Mouse (Mus musculus): Measurements from ENCODE around the gene Cacna1g. TPM values are rescaled to one million over a fixed set of nuclear protein-coding genes. Genes with fewer than 3 reads are reported as not detected.

The Cacna1g gene
- 2.5 and 3.2 TPM in 2 replicates for polyA plus RNA-seq (2016; fragmentation: Nextera tagmentation; extraction: Ambion mirVana)

GRCm38 (mm10) chr11:94473707-94474543 is at the start of gene Cacna1g:
Gene Cacna1g, minus strand, starts transcription at chr11:94474198.
- Histone ChIP-seq H3K27ac (no peak within 1 kb of the TSS), H3K4me3 (peak within 1 kb of the TSS; percentile 52), H3K27me3 (replicated peaks) (peaks cover 100% of the 10 kb centered on the region), H3K4me2 (peak within 1 kb of the TSS; percentile 76), H3K9me3 (replicated peaks) (no peaks in the 10 kb centered on the region), H3K9ac (peak within 1 kb of the TSS; percentile 35; the same call in 1 of the 2 replicates), H3K4me1 (peaks cover 30% of the 10 kb centered on the region), H3K36me3 (no peaks in the 10 kb centered on the region)
- under 1% methylated on average over 49 of the region's 71 CpGs for WGBS (ENCODE audit: insufficient replicate concordance)
- ATAC-seq: peak; percentile 82

- Histone ChIP-seq H3K4me3 (peak within 1 kb of the TSS; percentile 59), H3K27me3 (replicated peaks) (peaks cover 30% of the 10 kb centered on the region), H3K4me1 (peaks cover 10% of the 10 kb centered on the region; the same call in 1 of the 2 replicates), H3K9me3 (replicated peaks) (no peaks in the 10 kb centered on the region), H3K36me3 (no peaks in the 10 kb centered on the region), H3K27ac (no peak within 1 kb of the TSS), H3K9ac (peak within 1 kb of the TSS; percentile 37; the same call in 1 of the 2 replicates), H3K4me2 (peak within 1 kb of the TSS; percentile 80)
- WGBS (ENCODE audit: insufficient replicate concordance): 2% methylated on average over 42 of the region's 42 CpGs
- ATAC-seq: peak; percentile 42; the same call in 1 of the 2 replicates
Observed at GRCm38 (mm10) chr11:94521219-94521843, 47.3 kb upstream of the Cacna1g start, which contains the start of gene Mycbpap. Gene Mycbpap, minus strand, starts transcription at chr11:94521742.

- no peaks in the 10 kb centered on the region for H3K9me3 ChIP-seq (replicated peaks)
- H3K27me3 ChIP-seq (replicated peaks): peaks cover 17% of the 10 kb centered on the region
- 58% methylated on average over 9 of the region's 9 CpGs for WGBS (ENCODE audit: insufficient replicate concordance)
- H3K9ac ChIP-seq: no peak overlapping the region
- H3K27ac ChIP-seq: no peak overlapping the region
- H3K4me3 ChIP-seq: no peak overlapping the region
- ATAC-seq: no peak
- H3K36me3 ChIP-seq: no peaks in the 10 kb centered on the region
- no peak overlapping the region for H3K4me2 ChIP-seq
- H3K4me1 ChIP-seq: no peaks in the 10 kb centered on the region
Observed at GRCm38 (mm10) chr11:94513452-94513851, 39.5 kb upstream of the Cacna1g start.

GRCm38 (mm10) chr11:94508976-94509375 is 35.0 kb upstream of the Cacna1g start:
- no peaks in the 10 kb centered on the region for H3K9me3 ChIP-seq (replicated peaks)
- no peak for ATAC-seq
- H3K9ac ChIP-seq: no peak overlapping the region
- H3K27me3 ChIP-seq (replicated peaks): peaks cover 29% of the 10 kb centered on the region
- H3K27ac ChIP-seq: no peak overlapping the region
- no peak overlapping the region for H3K4me3 ChIP-seq
- WGBS (ENCODE audit: insufficient replicate concordance): 66% methylated on average over 10 of the region's 10 CpGs
- H3K36me3 ChIP-seq: no peaks in the 10 kb centered on the region
- H3K4me2 ChIP-seq: no peak overlapping the region
- H3K4me1 ChIP-seq: no peaks in the 10 kb centered on the region

- no peaks in the 10 kb centered on the region for H3K36me3 ChIP-seq
Observed at GRCm38 (mm10) chr11:94501482-94501881, 27.5 kb upstream of the Cacna1g start.

GRCm38 (mm10) chr11:94500362-94500761 is 26.4 kb upstream of the Cacna1g start:
- no peak overlapping the region for H3K4me3 ChIP-seq
- H3K4me2 ChIP-seq: peak overlapping the region; percentile 53; the same call in 1 of the 2 replicates
- no peaks in the 10 kb centered on the region for H3K9me3 ChIP-seq (replicated peaks)
- 25% methylated on average over 8 of the region's 8 CpGs for WGBS (ENCODE audit: insufficient replicate concordance)
- H3K36me3 ChIP-seq: no peaks in the 10 kb centered on the region
- peaks cover 84% of the 10 kb centered on the region for H3K27me3 ChIP-seq (replicated peaks)
- no peak overlapping the region for H3K9ac ChIP-seq
- ATAC-seq: no peak
- 0 out of 2 replicates have a peak, but pooled peaks cover 6% of the 10 kb centered on the region for H3K4me1 ChIP-seq
- no peak overlapping the region for H3K27ac ChIP-seq

More at GRCm38 (mm10) chr11:94501482-94501881, 27.5 kb upstream of the Cacna1g start:
- 63% methylated on average over 8 of the region's 8 CpGs for WGBS (ENCODE audit: insufficient replicate concordance)
- Histone ChIP-seq H3K4me2 (no peak overlapping the region), H3K27me3 (replicated peaks) (peaks cover 82% of the 10 kb centered on the region), H3K4me3 (no peak overlapping the region), H3K4me1 (0 out of 2 replicates have a peak, but pooled peaks cover 6% of the 10 kb centered on the region), H3K9me3 (replicated peaks) (no peaks in the 10 kb centered on the region), H3K27ac (no peak overlapping the region), H3K9ac (no peak overlapping the region)
- ATAC-seq: no peak

GRCm38 (mm10) chr11:94499661-94500152 is 25.7 kb upstream of the Cacna1g start, which contains the start of gene Epn3:
Gene Epn3, minus strand, starts transcription at chr11:94499974.
- no peaks in the 10 kb centered on the region for H3K9me3 ChIP-seq (replicated peaks)
- H3K4me3 ChIP-seq: no peak within 1 kb of the TSS; the same call in 1 of the 2 replicates
- H3K27me3 ChIP-seq (replicated peaks): peaks cover 89% of the 10 kb centered on the region
- WGBS (ENCODE audit: insufficient replicate concordance): 2% methylated on average over 26 of the region's 26 CpGs
- H3K9ac ChIP-seq: no peak within 1 kb of the TSS
- 0 out of 2 replicates have a peak, but pooled peaks have one; percentile 21 for ATAC-seq
- H3K36me3 ChIP-seq: no peaks in the 10 kb centered on the region
- peak within 1 kb of the TSS; percentile 53 for H3K4me2 ChIP-seq
- 0 out of 2 replicates have a peak, but pooled peaks cover 6% of the 10 kb centered on the region for H3K4me1 ChIP-seq
- H3K27ac ChIP-seq: no peak within 1 kb of the TSS

- no peak overlapping the region for H3K9ac ChIP-seq
- no peak overlapping the region for H3K27ac ChIP-seq
Observed at GRCm38 (mm10) chr11:94499035-94499434, 25.0 kb upstream of the Cacna1g start.

GRCm38 (mm10) chr11:94498093-94498996 is 24.3 kb upstream of the Cacna1g start:
- no peak for ATAC-seq
- no peak overlapping the region for H3K4me3 ChIP-seq
- no peak overlapping the region for H3K9ac ChIP-seq
- no peak overlapping the region for H3K4me2 ChIP-seq
- no peaks in the 10 kb centered on the region for H3K9me3 ChIP-seq (replicated peaks)
- H3K4me1 ChIP-seq: 0 out of 2 replicates have a peak, but pooled peaks cover 6% of the 10 kb centered on the region
- 30% methylated on average over 19 of the region's 19 CpGs for WGBS (ENCODE audit: insufficient replicate concordance)
- H3K27me3 ChIP-seq (replicated peaks): peaks cover 95% of the 10 kb centered on the region
- no peak overlapping the region for H3K27ac ChIP-seq
- H3K36me3 ChIP-seq: no peaks in the 10 kb centered on the region

More at GRCm38 (mm10) chr11:94499035-94499434, 25.0 kb upstream of the Cacna1g start:
- 15% methylated on average over 2 of the region's 2 CpGs for WGBS (ENCODE audit: insufficient replicate concordance)
- Histone ChIP-seq H3K4me1 (0 out of 2 replicates have a peak, but pooled peaks cover 6% of the 10 kb centered on the region), H3K4me3 (no peak overlapping the region), H3K9me3 (replicated peaks) (no peaks in the 10 kb centered on the region), H3K27me3 (replicated peaks) (peaks cover 93% of the 10 kb centered on the region), H3K4me2 (no peak overlapping the region), H3K36me3 (no peaks in the 10 kb centered on the region)
- no peak for ATAC-seq

- peaks cover 96% of the 10 kb centered on the region for H3K27me3 ChIP-seq (replicated peaks)
- no peak for ATAC-seq
- H3K9me3 ChIP-seq (replicated peaks): no peaks in the 10 kb centered on the region
- H3K36me3 ChIP-seq: no peaks in the 10 kb centered on the region
- 49% methylated on average over 3 of the region's 3 CpGs for WGBS (ENCODE audit: insufficient replicate concordance)
- no peak overlapping the region for H3K9ac ChIP-seq
- no peak overlapping the region for H3K4me2 ChIP-seq
- H3K4me1 ChIP-seq: peaks cover 15% of the 10 kb centered on the region; the same call in 1 of the 2 replicates
- no peak overlapping the region for H3K27ac ChIP-seq
- H3K4me3 ChIP-seq: no peak overlapping the region
Observed at GRCm38 (mm10) chr11:94495415-94495814, 21.4 kb upstream of the Cacna1g start.

GRCm38 (mm10) chr11:94491749-94492099 is 17.7 kb upstream of the Cacna1g start:
- H3K4me1 ChIP-seq: peaks cover 9% of the 10 kb centered on the region; the same call in 1 of the 2 replicates
- H3K4me2 ChIP-seq: peak overlapping the region; percentile 58; the same call in 1 of the 2 replicates
- WGBS (ENCODE audit: insufficient replicate concordance): 41% methylated on average over 7 of the region's 7 CpGs
- no peak overlapping the region for H3K9ac ChIP-seq
- peaks cover 96% of the 10 kb centered on the region for H3K27me3 ChIP-seq (replicated peaks)
- no peaks in the 10 kb centered on the region for H3K9me3 ChIP-seq (replicated peaks)
- no peak overlapping the region for H3K27ac ChIP-seq
- H3K4me3 ChIP-seq: no peak overlapping the region
- H3K36me3 ChIP-seq: no peaks in the 10 kb centered on the region
- ATAC-seq: no peak

Data from liver, embryonic 12.5 days (tissue).